Mouse (Mus musculus): Measurements from ENCODE around the gene Ankra2. TPM values are rescaled to one million over a fixed set of nuclear protein-coding genes. Genes with fewer than 3 reads are reported as not detected.

Ankra2 gene
- 11.1 and 17.0 TPM in 2 replicates for polyA plus RNA-seq (2012; rRNA removed; ENCODE audit: low replicate concordance)

GRCm38 (mm10) chr13:98262636-98263457 lies at the start of gene Ankra2, which contains the start of gene Utp15:
Ankra2 (plus strand) TSS chr13:98263074.
Utp15 (minus strand) TSS chr13:98263041.

GRCm38 (mm10) chr13:98279686-98280085 lies 16.8 kb downstream of the Ankra2 start, which contains the start of gene Gm21976:
Gm21976 (plus strand) TSS chr13:98279887.

GRCm38 (mm10) chr13:98316480-98317245 lies 53.8 kb downstream of the Ankra2 start, which contains the start of gene Btf3:
Btf3 (minus strand) TSS chr13:98317006.

Other genes starting within 250 kb of the Ankra2 start
- 9.1 and 15.0 TPM in 2 replicates for gene Arhgef28, start 56.6 kb upstream of the Ankra2 start, polyA plus RNA-seq (2012; rRNA removed; ENCODE audit: low replicate concordance)
- 4.4 and 11.5 TPM in 2 replicates for gene Utp15, start within 50 bp of the Ankra2 start, polyA plus RNA-seq (2012; rRNA removed; ENCODE audit: low replicate concordance)
- gene Gm21976, start 16.8 kb downstream of the Ankra2 start, polyA plus RNA-seq (2012; rRNA removed; ENCODE audit: low replicate concordance) = not detected in 2 replicates
- 157 and 259 TPM in 2 replicates for gene Btf3, start 53.9 kb downstream of the Ankra2 start, polyA plus RNA-seq (2012; rRNA removed; ENCODE audit: low replicate concordance)
- not detected in 2 replicates for gene Foxd1, start 91.2 kb downstream of the Ankra2 start, polyA plus RNA-seq (2012; rRNA removed; ENCODE audit: low replicate concordance)
- gene Gm10320, start 228.9 kb downstream of the Ankra2 start, polyA plus RNA-seq (2012; rRNA removed; ENCODE audit: low replicate concordance) = 2.1 and 2.4 TPM in 2 replicates

Measured in subcutaneous adipose tissue, adult 2 months (tissue).